Mouse (Mus musculus) MEL (cell line): ENCODE data around the gene Satb1. TPM values are rescaled to one million over a fixed set of nuclear protein-coding genes. Genes with fewer than 3 reads are reported as not detected.

ENCODE experiments used
- DNase-seq: peaks from one replicate; pipeline ENCODE4 v3.0.0; 2011; ENCODE audit warnings: low read depth, low spot score
- H3K27ac ChIP-seq: 2 replicates; pipeline ENCODE4 v1.5.1; 2012; ENCODE audit warnings: low read depth, mild to moderate bottlenecking, control low read depth, low read length, moderate library complexity; ENCODE audit not compliant: control insufficient read depth
- H3K27me3 ChIP-seq, 2 experiments: fragments of 150-350 bp in 1 of 2; sonication (generic) in 1 of 2; 2 replicates each; pipeline ENCODE4 v1.6.1; 2012; ENCODE audit warnings: low read length in 2 of 2, mild to moderate bottlenecking in 2 of 2, improper control_type of control experiment in 1 of 2, moderate library complexity in 1 of 2; ENCODE audit not compliant: insufficient read depth in 2 of 2, control insufficient read depth in 1 of 2
- H3K36me3 ChIP-seq, 2 experiments: 2 replicates each; pipeline ENCODE4 v1.6.1; 2012 to 2014; ENCODE audit warnings: low read length in 2 of 2, improper control_type of control experiment in 1 of 2, inconsistent platforms in 1 of 2, mild to moderate bottlenecking in 1 of 2; ENCODE audit not compliant: insufficient read depth in 2 of 2, control insufficient read depth in 1 of 2
- H3K4me1 ChIP-seq, 2 experiments: fragments of 150-350 bp in 1 of 2; sonication (generic) in 1 of 2; 2 replicates each; pipeline ENCODE4 v1.6.1; 2012; ENCODE audit warnings: low read length in 2 of 2, improper control_type of control experiment in 1 of 2, mild to moderate bottlenecking in 1 of 2; ENCODE audit not compliant: insufficient read depth in 2 of 2, control insufficient read depth in 1 of 2
- H3K4me3 ChIP-seq, 2 experiments: fragments of 150-350 bp in 1 of 2; sonication (generic) in 1 of 2; 2 replicates each; pipeline ENCODE4 v1.5.1; 2012; ENCODE audit warnings: low read depth in 2 of 2, low read length in 2 of 2, mild to moderate bottlenecking in 2 of 2, moderate library complexity in 2 of 2, control low read depth in 1 of 2, improper control_type of control experiment in 1 of 2; ENCODE audit not compliant: control insufficient read depth in 1 of 2, insufficient read depth in 1 of 2
- H3K79me2 ChIP-seq: 2 replicates; pipeline ENCODE4 v1.6.1; 2012; ENCODE audit warnings: mild to moderate bottlenecking, low read length, moderate library complexity; ENCODE audit not compliant: control insufficient read depth, poor library complexity, insufficient read depth
- H3K9ac ChIP-seq: 2 replicates; pipeline ENCODE4 v1.6.1; 2012; ENCODE audit warnings: low read depth, mild to moderate bottlenecking, control low read depth, low read length, moderate library complexity; ENCODE audit not compliant: control insufficient read depth, poor library complexity, severe bottlenecking
- H3K9me3 ChIP-seq: fragments of 150-350 bp; sonication (generic); replicated peaks from 2 replicates; pipeline ENCODE4 v1.6.1; 2012; ENCODE audit warnings: mild to moderate bottlenecking, low read length, improper control_type of control experiment, moderate library complexity; ENCODE audit not compliant: insufficient read depth
- BHLHE40 ChIP-seq: IDR thresholded peaks from 2 replicates; pipeline ENCODE4 v1.6.1; 2012; ENCODE audit warnings: low read depth, mild to moderate bottlenecking, inconsistent platforms, low read length, improper control_type of control experiment, borderline replicate concordance
- CHD2 ChIP-seq: IDR thresholded peaks from 2 replicates; pipeline ENCODE4 v1.6.1; 2011; ENCODE audit warnings: low read length, improper control_type of control experiment
- E2F4 ChIP-seq: IDR thresholded peaks from 2 replicates; pipeline ENCODE4 v1.6.1; 2011; ENCODE audit warnings: low read depth, low read length, improper control_type of control experiment, borderline replicate concordance
- EP300 ChIP-seq, 2 experiments: IDR thresholded peaks; 2 replicates each; pipeline ENCODE4 v1.6.1; 2011; ENCODE audit warnings: improper control_type of control experiment in 2 of 2, low read length in 2 of 2, low read depth in 1 of 2, mild to moderate bottlenecking in 1 of 2
- ETS1 ChIP-seq: IDR thresholded peaks from 2 replicates; pipeline ENCODE4 v1.6.1; 2012; ENCODE audit warnings: low read depth, mild to moderate bottlenecking, inconsistent platforms, low read length, improper control_type of control experiment, moderate library complexity
- GABPA ChIP-seq: IDR thresholded peaks from 2 replicates; pipeline ENCODE4 v1.6.1; 2012; ENCODE audit warnings: low read depth, mild to moderate bottlenecking, inconsistent platforms, low read length, improper control_type of control experiment, moderate library complexity
- HCFC1 ChIP-seq: IDR thresholded peaks from 2 replicates; pipeline ENCODE4 v1.6.1; 2012; ENCODE audit warnings: low read depth, mild to moderate bottlenecking, inconsistent platforms, low read length, improper control_type of control experiment, moderate library complexity
- MYC ChIP-seq: IDR thresholded peaks from 2 replicates; pipeline ENCODE4 v1.6.1; 2011; ENCODE audit warnings: low read depth, mild to moderate bottlenecking, low read length, improper control_type of control experiment, moderate library complexity
- POLR2A ChIP-seq, 2 experiments: IDR thresholded peaks; 2 replicates each; pipeline ENCODE4 v1.6.1; 2011 to 2012; ENCODE audit warnings: low read length in 2 of 2, mild to moderate bottlenecking in 2 of 2, control low read depth in 1 of 2, improper control_type of control experiment in 1 of 2, low read depth in 1 of 2, moderate library complexity in 1 of 2; ENCODE audit not compliant: control insufficient read depth in 1 of 2, insufficient read depth in 1 of 2, poor library complexity in 1 of 2
- POLR2AphosphoS5 ChIP-seq: IDR thresholded peaks from 2 replicates; pipeline ENCODE4 v1.6.1; 2012; ENCODE audit warnings: low read depth, borderline replicate concordance, mild to moderate bottlenecking, inconsistent platforms, low read length, moderate library complexity, mixed read lengths
- RAD21 ChIP-seq: IDR thresholded peaks from 2 replicates; pipeline ENCODE4 v1.6.1; 2011; ENCODE audit warnings: mild to moderate bottlenecking, low read depth, low read length, improper control_type of control experiment
- TAL1 ChIP-seq: IDR thresholded peaks from 2 replicates; pipeline ENCODE4 v1.6.1; 2012; ENCODE audit warnings: mild to moderate bottlenecking, inconsistent platforms, low read length, moderate library complexity, mixed read lengths
- USF1 ChIP-seq: IDR thresholded peaks from 2 replicates; pipeline ENCODE4 v1.6.1; 2014; ENCODE audit warnings: low read depth, mild to moderate bottlenecking, inconsistent platforms, low read length, improper control_type of control experiment, moderate library complexity
- ZKSCAN1 ChIP-seq: IDR thresholded peaks from 2 replicates; pipeline ENCODE4 v1.6.1; 2012; ENCODE audit warnings: low read depth, mild to moderate bottlenecking, inconsistent platforms, low read length, improper control_type of control experiment, moderate library complexity
- ZNF384 ChIP-seq: IDR thresholded peaks from 2 replicates; pipeline ENCODE4 v1.6.1; 2012; ENCODE audit warnings: low read depth, mild to moderate bottlenecking, inconsistent platforms, low read length, improper control_type of control experiment
- polyA plus RNA-seq, 2 experiments: library from polyadenylated mRNA; stranded (reverse) in 1 of 2; unstranded in 1 of 2; fragments of >175 nt in 1 of 2; fragments of >200 nt in 1 of 2; gene quantifications; 2 replicates each; pipeline versions ENCODE4 v1.2.1 to v1.2.4; 2012; ENCODE audit warnings: low replicate concordance in 2 of 2, low read depth in 1 of 2; ENCODE audit not compliant: insufficient read length in 2 of 2, insufficient read depth in 1 of 2, missing spikeins in 1 of 2
- total RNA-seq: library from RNA; depleted of rRNA; stranded (reverse); fragments of 300-350 nt; gene quantifications from 2 replicates; pipeline ENCODE4 v1.2.3, GENCODE M21; 2012

Satb1 gene
- total and polyA plus RNA-seq, 3 experiments = 0.08 TPM; not detected in 2

DNA sequence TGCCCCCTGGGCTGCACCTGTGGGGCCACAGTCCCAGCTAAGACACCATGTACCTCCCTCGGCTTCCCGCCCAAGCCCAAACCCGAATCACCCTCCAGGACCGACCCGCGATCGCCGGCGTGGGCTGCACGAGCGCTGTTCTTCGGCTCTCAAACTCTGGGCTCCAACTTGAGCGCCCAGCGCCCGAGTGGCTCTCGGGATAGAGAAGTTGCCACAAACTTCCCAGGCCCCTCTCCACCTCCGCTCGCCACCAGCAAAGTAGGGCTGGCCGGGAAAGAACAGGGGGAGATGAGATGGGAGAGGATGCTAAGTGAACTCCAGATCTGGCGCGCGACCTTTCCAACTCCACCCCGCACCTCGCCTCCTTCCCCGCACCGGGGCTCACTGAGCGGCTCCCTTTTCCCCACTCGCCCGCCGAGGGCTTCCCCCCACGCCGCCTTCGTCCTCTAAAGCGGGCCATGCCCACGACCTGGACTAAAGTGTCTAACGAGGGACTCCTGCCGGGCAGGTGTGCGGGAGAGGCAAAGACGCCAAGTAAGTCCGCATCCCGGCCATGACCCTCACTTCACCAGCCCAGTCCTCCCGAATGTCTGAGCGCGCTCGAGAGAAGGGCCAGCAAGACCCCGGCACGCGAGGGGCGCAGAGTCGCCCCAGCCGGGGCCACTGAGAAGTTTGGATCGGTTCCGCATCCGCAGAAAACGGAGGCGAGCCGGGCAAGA lies 1.2 kb downstream of the Satb1 start:
- no peak for DNase-seq
- Histone ChIP-seq H3K4me3 (no peak overlapping the region), H3K4me1 (no peaks in the 10 kb centered on the region), H3K36me3 (no peaks in the 10 kb centered on the region), H3K9me3 (no peaks in the 10 kb centered on the region), H3K27ac (no peak overlapping the region), H3K9ac (no peak overlapping the region), H3K27me3 (no peaks in the 10 kb centered on the region; a peak in 1 of 4 replicates)
- TF ChIP-seq CHD2 (no peak), ETS1 (no peak), RAD21 (no peak), EP300 (IDR thresholded peaks at IDR 0.05; ENCODE audit: low read depth in 1 of 2, low read length in 2 of 2) (no peak), ZNF384 (no peak), MYC (no peak), POLR2A (IDR thresholded peaks at IDR 0.05; ENCODE audit: control insufficient read depth in 1 of 2, insufficient read depth in 1 of 2, low read depth in 1 of 2, low read length in 2 of 2, poor library complexity in 1 of 2) (no peak), TAL1 (no peak), ZKSCAN1 (no peak), E2F4 (no peak), BHLHE40 (no peak), POLR2AphosphoS5 (no peak), USF1 (no peak)
- TF ChIP-seq, all 39 proteins: peak for 0
- no peaks in the 10 kb centered on the region for H3K79me2 ChIP-seq

DNA sequence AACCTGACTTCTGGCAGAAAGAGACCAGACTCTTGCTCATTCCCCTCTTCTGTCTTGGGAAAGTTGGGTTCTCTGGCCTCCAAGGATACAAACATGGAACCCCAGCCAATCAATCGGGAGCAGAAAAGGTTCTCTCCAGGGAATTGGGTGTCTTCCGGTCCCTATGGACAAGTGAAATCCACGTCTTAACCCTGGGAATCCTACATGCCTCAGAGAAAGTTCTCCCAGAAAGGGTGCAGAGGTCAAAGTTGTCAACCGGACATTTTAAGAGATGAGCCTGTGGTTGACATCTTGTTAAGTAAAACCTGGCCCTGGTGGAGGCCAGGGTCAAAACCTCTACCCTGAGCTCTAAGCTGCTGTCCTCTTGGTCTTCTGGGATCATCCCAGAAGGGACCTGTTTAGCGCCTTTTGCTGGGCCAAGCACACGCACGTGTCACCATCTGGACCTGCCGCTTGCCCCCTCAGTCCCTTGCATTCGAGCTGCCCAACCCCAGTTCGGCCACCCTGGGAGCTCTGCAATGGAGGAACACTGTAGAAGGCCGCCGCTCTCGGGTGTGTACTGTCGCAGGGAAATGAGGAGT lies 1.9 kb downstream of the Satb1 start:
- no peaks in the 10 kb centered on the region; a peak in 1 of 4 replicates for H3K27me3 ChIP-seq
- H3K27ac ChIP-seq = no peak overlapping the region
- H3K4me1 ChIP-seq = no peaks in the 10 kb centered on the region
- H3K9ac ChIP-seq = no peak overlapping the region
- H3K4me3 ChIP-seq = no peak overlapping the region
- DNase-seq = no peak
- TF ChIP-seq HCFC1 = no peak
- TF ChIP-seq USF1 = no peak
- no peak for TF ChIP-seq GABPA
- TF ChIP-seq, all 39 proteins: peak for 0
- no peaks in the 10 kb centered on the region for H3K36me3 ChIP-seq
- no peaks in the 10 kb centered on the region for H3K9me3 ChIP-seq
- H3K79me2 ChIP-seq = no peaks in the 10 kb centered on the region
